Mouse (Mus musculus): Measurements from ENCODE around the gene Slc9a9.

DNA sequence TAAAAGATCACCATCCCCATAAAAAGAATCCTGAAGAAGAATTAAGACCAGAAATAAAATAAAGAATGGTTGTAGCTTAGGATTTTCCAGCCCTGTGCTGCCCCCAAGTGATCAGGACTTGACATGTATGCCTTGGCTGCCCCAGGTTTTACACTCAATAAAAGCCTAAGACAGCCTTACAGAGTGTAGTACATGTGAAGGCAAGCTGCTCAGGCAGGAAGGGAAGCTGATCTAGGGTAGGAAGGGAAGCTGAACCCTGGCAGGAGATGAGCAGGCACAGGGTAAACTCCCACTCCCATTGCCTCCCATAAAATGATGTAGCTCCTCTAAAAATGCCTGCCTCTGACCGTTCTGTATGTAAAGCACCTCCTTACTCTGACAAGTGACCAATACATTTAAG lies 30.8 kb downstream of the Slc9a9 start:
- TF ChIP-seq CTCF (IDR thresholded peaks at IDR 0.05; ENCODE audit: low read depth, low read length) (no peak), POLR2A (IDR thresholded peaks at IDR 0.05; ENCODE audit: borderline replicate concordance, low read depth, low read length) (no peak)
